Mouse (Mus musculus): Measurements from ENCODE around the gene Cyp24a1. TPM values are rescaled to one million over a fixed set of nuclear protein-coding genes. Genes with fewer than 3 reads are reported as not detected.

Gene Cyp24a1
- total RNA-seq, 1 experiment = not detected

- H3K4me3 ChIP-seq (ENCODE audit: insufficient read depth in 1 of 2, low read depth in 1 of 2, low read length in 2 of 2, poor library complexity in 1 of 2, severe bottlenecking in 1 of 2) = no peak overlapping the region
- no peaks in the 10 kb centered on the region for H3K9me3 ChIP-seq (ENCODE audit: control insufficient read depth, insufficient read depth, low read depth, low read length)
- H3K27ac ChIP-seq (ENCODE audit: insufficient read depth, low read depth, low read length, poor library complexity, severe bottlenecking) = no peak overlapping the region
- no peak for DNase-seq (ENCODE audit: low read depth, low spot score)
- TF ChIP-seq CHD2 (IDR thresholded peaks at IDR 0.05; ENCODE audit: low read depth, low read length) = no peak
- no peak for TF ChIP-seq MAFK (IDR thresholded peaks at IDR 0.05; ENCODE audit: insufficient read depth, low read depth, low read length)
- H3K36me3 ChIP-seq (ENCODE audit: control insufficient read depth, insufficient read depth, low read length, poor library complexity, severe bottlenecking) = no peaks in the 10 kb centered on the region
- no peak overlapping the region for H3K9ac ChIP-seq (ENCODE audit: insufficient read depth, low read depth, low read length, poor library complexity, severe bottlenecking)
- H3K4me1 ChIP-seq (ENCODE audit: control insufficient read depth in 2 of 2, insufficient read depth in 2 of 2, low read length in 2 of 2, poor library complexity in 1 of 2) = peaks cover 6 to 7% of the 10 kb centered on the region in 2 experiments; a peak in 3 of 4 replicates
- in situ Hi-C loops (cut with MboI; ENCODE audit: low sequenced_read_pairs in 2 of 2, unreplicated experiment in 2 of 2) = no loop called here
Observed at GRCm38 (mm10) chr2:170539211-170539610, 42.3 kb upstream of the Cyp24a1 start.

GRCm38 (mm10) chr2:170535841-170536240, 38.9 kb upstream of the Cyp24a1 start:
- Histone ChIP-seq H3K9ac (ENCODE audit: insufficient read depth, low read depth, low read length, poor library complexity, severe bottlenecking) (no peak overlapping the region), H3K27ac (ENCODE audit: insufficient read depth, low read depth, low read length, poor library complexity, severe bottlenecking) (no peak overlapping the region), H3K4me3 (ENCODE audit: insufficient read depth in 1 of 2, low read depth in 1 of 2, low read length in 2 of 2, poor library complexity in 1 of 2, severe bottlenecking in 1 of 2) (no peak overlapping the region), H3K9me3 (ENCODE audit: control insufficient read depth, insufficient read depth, low read depth, low read length) (no peaks in the 10 kb centered on the region), H3K36me3 (ENCODE audit: control insufficient read depth, insufficient read depth, low read length, poor library complexity, severe bottlenecking) (no peaks in the 10 kb centered on the region), H3K4me1 (ENCODE audit: control insufficient read depth in 2 of 2, insufficient read depth in 2 of 2, low read length in 2 of 2, poor library complexity in 1 of 2) (peaks cover 14 to 17% of the 10 kb centered on the region in 2 experiments)
- no peak for TF ChIP-seq HCFC1 (IDR thresholded peaks at IDR 0.05; ENCODE audit: borderline replicate concordance, insufficient read depth, low read length)
- no peak for TF ChIP-seq CHD2 (IDR thresholded peaks at IDR 0.05; ENCODE audit: low read depth, low read length)
- no peak for TF ChIP-seq ZC3H11A (IDR thresholded peaks at IDR 0.05; ENCODE audit: borderline replicate concordance, low read depth, low read length)
- no peak for TF ChIP-seq MAFK (IDR thresholded peaks at IDR 0.05; ENCODE audit: insufficient read depth, low read depth, low read length)
- TF ChIP-seq ZNF384 (IDR thresholded peaks at IDR 0.05; ENCODE audit: low read depth, low read length) = no peak
- no peak for DNase-seq (ENCODE audit: low read depth, low spot score)
- in situ Hi-C loops (cut with MboI; ENCODE audit: low sequenced_read_pairs in 2 of 2, unreplicated experiment in 2 of 2) = no loop called here

GRCm38 (mm10) chr2:170534803-170535174, 37.8 kb upstream of the Cyp24a1 start:
- in situ Hi-C loops (cut with MboI; ENCODE audit: low sequenced_read_pairs in 2 of 2, unreplicated experiment in 2 of 2) = no loop called here
- Histone ChIP-seq H3K9me3 (ENCODE audit: control insufficient read depth, insufficient read depth, low read depth, low read length) (no peaks in the 10 kb centered on the region), H3K27ac (ENCODE audit: insufficient read depth, low read depth, low read length, poor library complexity, severe bottlenecking) (no peak overlapping the region), H3K9ac (ENCODE audit: insufficient read depth, low read depth, low read length, poor library complexity, severe bottlenecking) (no peak overlapping the region), H3K4me1 (ENCODE audit: control insufficient read depth in 2 of 2, insufficient read depth in 2 of 2, low read length in 2 of 2, poor library complexity in 1 of 2) (peaks cover 17 to 20% of the 10 kb centered on the region in 2 experiments), H3K4me3 (ENCODE audit: insufficient read depth in 1 of 2, low read depth in 1 of 2, low read length in 2 of 2, poor library complexity in 1 of 2, severe bottlenecking in 1 of 2) (0 out of 4 replicates have a peak overlapping the region, but pooled peaks of 1 of the 2 experiments have one; percentile 5), H3K36me3 (ENCODE audit: control insufficient read depth, insufficient read depth, low read length, poor library complexity, severe bottlenecking) (no peaks in the 10 kb centered on the region)
- no peak for DNase-seq (ENCODE audit: low read depth, low spot score)
- no peak for TF ChIP-seq MAFK (IDR thresholded peaks at IDR 0.05; ENCODE audit: insufficient read depth, low read depth, low read length)
- TF ChIP-seq HCFC1 (IDR thresholded peaks at IDR 0.05; ENCODE audit: borderline replicate concordance, insufficient read depth, low read length) = no peak
- TF ChIP-seq ZNF384 (IDR thresholded peaks at IDR 0.05; ENCODE audit: low read depth, low read length) = no peak

GRCm38 (mm10) chr2:170534116-170534802, 37.3 kb upstream of the Cyp24a1 start:
- H3K9ac ChIP-seq (ENCODE audit: insufficient read depth, low read depth, low read length, poor library complexity, severe bottlenecking) = no peak overlapping the region
- H3K4me3 ChIP-seq (ENCODE audit: insufficient read depth in 1 of 2, low read depth in 1 of 2, low read length in 2 of 2, poor library complexity in 1 of 2, severe bottlenecking in 1 of 2) = no peak overlapping the region
- TF ChIP-seq HCFC1 (IDR thresholded peaks at IDR 0.05; ENCODE audit: borderline replicate concordance, insufficient read depth, low read length) (no peak), ZC3H11A (IDR thresholded peaks at IDR 0.05; ENCODE audit: borderline replicate concordance, low read depth, low read length) (no peak), CHD2 (IDR thresholded peaks at IDR 0.05; ENCODE audit: low read depth, low read length) (no peak), MAFK (IDR thresholded peaks at IDR 0.05; ENCODE audit: insufficient read depth, low read depth, low read length) (no peak), ZNF384 (IDR thresholded peaks at IDR 0.05; ENCODE audit: low read depth, low read length) (no peak)
- H3K27ac ChIP-seq (ENCODE audit: insufficient read depth, low read depth, low read length, poor library complexity, severe bottlenecking) = no peak overlapping the region
- H3K9me3 ChIP-seq (ENCODE audit: control insufficient read depth, insufficient read depth, low read depth, low read length) = no peaks in the 10 kb centered on the region
- DNase-seq (ENCODE audit: low read depth, low spot score) = no peak
- in situ Hi-C loops (cut with MboI; ENCODE audit: low sequenced_read_pairs in 2 of 2, unreplicated experiment in 2 of 2) = no loop called here
- H3K4me1 ChIP-seq (ENCODE audit: control insufficient read depth in 2 of 2, insufficient read depth in 2 of 2, low read length in 2 of 2, poor library complexity in 1 of 2) = peaks cover 14 to 20% of the 10 kb centered on the region in 2 experiments
- no peaks in the 10 kb centered on the region for H3K36me3 ChIP-seq (ENCODE audit: control insufficient read depth, insufficient read depth, low read length, poor library complexity, severe bottlenecking)

GRCm38 (mm10) chr2:170530256-170530655, 33.3 kb upstream of the Cyp24a1 start:
- Histone ChIP-seq H3K9me3 (ENCODE audit: control insufficient read depth, insufficient read depth, low read depth, low read length) (no peaks in the 10 kb centered on the region), H3K36me3 (ENCODE audit: control insufficient read depth, insufficient read depth, low read length, poor library complexity, severe bottlenecking) (no peaks in the 10 kb centered on the region), H3K9ac (ENCODE audit: insufficient read depth, low read depth, low read length, poor library complexity, severe bottlenecking) (peak overlapping the region; percentile 69), H3K27ac (ENCODE audit: insufficient read depth, low read depth, low read length, poor library complexity, severe bottlenecking) (peak overlapping the region; percentile 96), H3K4me3 (ENCODE audit: insufficient read depth in 1 of 2, low read depth in 1 of 2, low read length in 2 of 2, poor library complexity in 1 of 2, severe bottlenecking in 1 of 2) (peak overlapping the region; percentile 29 to 49), H3K4me1 (ENCODE audit: control insufficient read depth in 2 of 2, insufficient read depth in 2 of 2, low read length in 2 of 2, poor library complexity in 1 of 2) (peaks cover 15 to 31% of the 10 kb centered on the region in 2 experiments)
- TF ChIP-seq MAFK (IDR thresholded peaks at IDR 0.05; ENCODE audit: insufficient read depth, low read depth, low read length) = no peak
- TF ChIP-seq CHD2 (IDR thresholded peaks at IDR 0.05; ENCODE audit: low read depth, low read length) = no peak
- no peak for TF ChIP-seq ZC3H11A (IDR thresholded peaks at IDR 0.05; ENCODE audit: borderline replicate concordance, low read depth, low read length)
- TF ChIP-seq HCFC1 (IDR thresholded peaks at IDR 0.05; ENCODE audit: borderline replicate concordance, insufficient read depth, low read length) = no peak
- no peak for TF ChIP-seq ZNF384 (IDR thresholded peaks at IDR 0.05; ENCODE audit: low read depth, low read length)
- in situ Hi-C loops (cut with MboI; ENCODE audit: low sequenced_read_pairs in 2 of 2, unreplicated experiment in 2 of 2) = no loop called here
- DNase-seq (ENCODE audit: low read depth, low spot score) = no peak
